Mouse (Mus musculus): Measurements from ENCODE around the gene Thsd4.

The Thsd4 gene

GRCm38 (mm10) chr9:60381010-60381409 lies 140.8 kb downstream of the Thsd4 start:
- no peak for DNase-seq (ENCODE audit: low spot score in 2 of 2)

- no peak for DNase-seq (ENCODE audit: low spot score in 2 of 2)
Measured at GRCm38 (mm10) chr9:60380550-60380949, 141.3 kb downstream of the Thsd4 start.

GRCm38 (mm10) chr9:60378235-60378634 lies 143.6 kb downstream of the Thsd4 start:
- DNase-seq (ENCODE audit: low spot score in 2 of 2), result no peak

- DNase-seq (ENCODE audit: low spot score in 2 of 2), result no peak
Measured at GRCm38 (mm10) chr9:60373161-60373737, 148.6 kb downstream of the Thsd4 start.

- DNase-seq (ENCODE audit: low spot score in 2 of 2), result peak; percentile 25 to 47
Measured at GRCm38 (mm10) chr9:60368516-60368915, 153.3 kb downstream of the Thsd4 start.

- DNase-seq (ENCODE audit: low spot score in 2 of 2), result no peak
Measured at GRCm38 (mm10) chr9:60367617-60368305, 154.1 kb downstream of the Thsd4 start.

GRCm38 (mm10) chr9:60364166-60364781 lies 157.6 kb downstream of the Thsd4 start:
- DNase-seq (ENCODE audit: low spot score in 2 of 2), result no peak

GRCm38 (mm10) chr9:60352351-60352750 lies 169.5 kb downstream of the Thsd4 start:
- no peak for DNase-seq (ENCODE audit: low spot score in 2 of 2)

GRCm38 (mm10) chr9:60351153-60351552 lies 170.7 kb downstream of the Thsd4 start:
- no peak for DNase-seq (ENCODE audit: low spot score in 2 of 2)

GRCm38 (mm10) chr9:60336147-60336546 lies 185.7 kb downstream of the Thsd4 start:
- no peak for DNase-seq (ENCODE audit: low spot score in 2 of 2)

GRCm38 (mm10) chr9:60335455-60335854 lies 186.4 kb downstream of the Thsd4 start:
- no peak for DNase-seq (ENCODE audit: low spot score in 2 of 2)

GRCm38 (mm10) chr9:60329911-60330310 lies 191.9 kb downstream of the Thsd4 start:
- no peak for DNase-seq (ENCODE audit: low spot score in 2 of 2)

- no peak for DNase-seq (ENCODE audit: low spot score in 2 of 2)
Measured at GRCm38 (mm10) chr9:60324716-60325115, 197.1 kb downstream of the Thsd4 start.

GRCm38 (mm10) chr9:60323435-60323834 lies 198.4 kb downstream of the Thsd4 start:
- DNase-seq (ENCODE audit: low spot score in 2 of 2), result no peak

GRCm38 (mm10) chr9:60317291-60317690 lies 204.6 kb downstream of the Thsd4 start:
- no peak for DNase-seq (ENCODE audit: low spot score in 2 of 2)

GRCm38 (mm10) chr9:60316510-60316909 lies 205.3 kb downstream of the Thsd4 start:
- no peak for DNase-seq (ENCODE audit: low spot score in 2 of 2)

GRCm38 (mm10) chr9:60315533-60315932 lies 206.3 kb downstream of the Thsd4 start:
- no peak for DNase-seq (ENCODE audit: low spot score in 2 of 2)

GRCm38 (mm10) chr9:60313661-60314060 lies 208.2 kb downstream of the Thsd4 start:
- no peak for DNase-seq (ENCODE audit: low spot score in 2 of 2)

GRCm38 (mm10) chr9:60312670-60313069 lies 209.2 kb downstream of the Thsd4 start:
- DNase-seq (ENCODE audit: low spot score in 2 of 2), result no peak

- no peak for DNase-seq (ENCODE audit: low spot score in 2 of 2)
Measured at GRCm38 (mm10) chr9:60311594-60312128, 210.2 kb downstream of the Thsd4 start.

GRCm38 (mm10) chr9:60310741-60311317 lies 211.0 kb downstream of the Thsd4 start:
- DNase-seq (ENCODE audit: low spot score in 2 of 2), result no peak

All from urinary bladder, adult 18-20 months (tissue).